Mouse (Mus musculus) thymus, adult 18-20 months (tissue): ENCODE data around the gene Olfr728.

Experiments used
- DNase-seq, 2 experiments: peaks; one replicate each; pipeline ENCODE4 v3.0.0; 2022; ENCODE audit warnings: mixed read lengths in 2 of 2

Gene Olfr728

GRCm38 (mm10) chr14:50142580-50142979 is at the start of gene Olfr728:
TSS of gene Olfr728 (minus strand) at chr14:50142680.
- no peak for DNase-seq

- DNase-seq, result no peak
Observed at GRCm38 (mm10) chr14:50188098-50188497, 45.6 kb upstream of the Olfr728 start, which contains the start of gene Olfr730. TSS of gene Olfr730 (minus strand) at chr14:50188198.

- no peak for DNase-seq
Observed at GRCm38 (mm10) chr14:50152810-50153209, 10.3 kb upstream of the Olfr728 start, which contains the start of gene Olfr729. TSS of gene Olfr729 (minus strand) at chr14:50152910.

- DNase-seq, result no peak
Observed at GRCm38 (mm10) chr14:50122886-50123285, 19.6 kb downstream of the Olfr728 start, which contains the start of gene Olfr727. TSS of gene Olfr727 (plus strand) at chr14:50123186.

- DNase-seq, result no peak
Observed at GRCm38 (mm10) chr14:50090853-50091252, 51.6 kb downstream of the Olfr728 start, which contains the start of gene Olfr726. TSS of gene Olfr726 (minus strand) at chr14:50090953.
